Mouse (Mus musculus): ENCODE measurements around the gene Uxs1. TPM values are rescaled to one million over a fixed set of nuclear protein-coding genes. Genes with fewer than 3 reads are reported as not detected.

The Uxs1 gene
- not detected in 2 replicates for polyA plus RNA-seq (2012; ENCODE audit: insufficient read depth, insufficient read length, low replicate concordance, missing spikeins)

GRCm38 (mm10) chr1:43827763-43828194, at the start of gene Uxs1:
TSS of gene Uxs1 (minus strand) at chr1:43827800.
- peak; percentile 66; the same call in 1 of the 2 replicates for TF ChIP-seq POLR2A (IDR thresholded peaks at IDR 0.05; ENCODE audit: insufficient read depth, low read depth, low read length)
- TF ChIP-seq CTCF (IDR thresholded peaks at IDR 0.05; ENCODE audit: insufficient read depth, low read depth, low read length) = no peak
- peak within 1 kb of the TSS; percentile 54 for H3K27ac ChIP-seq (ENCODE audit: insufficient read depth, low read depth, low read length)
- WGBS = under 1% methylated on average over 41 of the region's 41 CpGs
- H3K4me1 ChIP-seq (ENCODE audit: control insufficient read depth, insufficient read depth, low read length) = no peaks in the 10 kb centered on the region
- peak within 1 kb of the TSS; percentile 80 for H3K4me3 ChIP-seq (ENCODE audit: insufficient read depth, low read depth, low read length)

GRCm38 (mm10) chr1:43877233-43877632, 49.6 kb upstream of the Uxs1 start:
- Histone ChIP-seq H3K27ac (ENCODE audit: insufficient read depth, low read depth, low read length) (no peak overlapping the region), H3K4me1 (ENCODE audit: control insufficient read depth, insufficient read depth, low read length) (peaks cover 5% of the 10 kb centered on the region; the same call in 1 of the 2 replicates), H3K4me3 (ENCODE audit: insufficient read depth, low read depth, low read length) (no peak overlapping the region)
- TF ChIP-seq POLR2A (IDR thresholded peaks at IDR 0.05; ENCODE audit: insufficient read depth, low read depth, low read length) (no peak), CTCF (IDR thresholded peaks at IDR 0.05; ENCODE audit: insufficient read depth, low read depth, low read length) (no peak)
- WGBS = 88% methylated on average over 6 of the region's 6 CpGs

- Histone ChIP-seq H3K27ac (ENCODE audit: insufficient read depth, low read depth, low read length) (peak overlapping the region; percentile 80), H3K4me1 (ENCODE audit: control insufficient read depth, insufficient read depth, low read length) (0 out of 2 replicates have a peak, but pooled peaks cover 2% of the 10 kb centered on the region), H3K4me3 (ENCODE audit: insufficient read depth, low read depth, low read length) (no peak overlapping the region)
- no peak for TF ChIP-seq CTCF (IDR thresholded peaks at IDR 0.05; ENCODE audit: insufficient read depth, low read depth, low read length)
- TF ChIP-seq POLR2A (IDR thresholded peaks at IDR 0.05; ENCODE audit: insufficient read depth, low read depth, low read length) = no peak
Measured at GRCm38 (mm10) chr1:43871116-43871515, 43.5 kb upstream of the Uxs1 start.

- TF ChIP-seq POLR2A (IDR thresholded peaks at IDR 0.05; ENCODE audit: insufficient read depth, low read depth, low read length) (no peak), CTCF (IDR thresholded peaks at IDR 0.05; ENCODE audit: insufficient read depth, low read depth, low read length) (no peak)
- H3K27ac ChIP-seq (ENCODE audit: insufficient read depth, low read depth, low read length) = no peak overlapping the region
- WGBS = 79% methylated on average over 1 of the region's 1 CpGs
- H3K4me1 ChIP-seq (ENCODE audit: control insufficient read depth, insufficient read depth, low read length) = 0 out of 2 replicates have a peak, but pooled peaks cover 2% of the 10 kb centered on the region
- no peak overlapping the region for H3K4me3 ChIP-seq (ENCODE audit: insufficient read depth, low read depth, low read length)
Measured at GRCm38 (mm10) chr1:43868510-43868909, 40.9 kb upstream of the Uxs1 start.

GRCm38 (mm10) chr1:43864758-43865157, 37.2 kb upstream of the Uxs1 start:
- TF ChIP-seq POLR2A (IDR thresholded peaks at IDR 0.05; ENCODE audit: insufficient read depth, low read depth, low read length) (no peak), CTCF (IDR thresholded peaks at IDR 0.05; ENCODE audit: insufficient read depth, low read depth, low read length) (no peak)
- Histone ChIP-seq H3K4me3 (ENCODE audit: insufficient read depth, low read depth, low read length) (no peak overlapping the region), H3K27ac (ENCODE audit: insufficient read depth, low read depth, low read length) (no peak overlapping the region), H3K4me1 (ENCODE audit: control insufficient read depth, insufficient read depth, low read length) (no peaks in the 10 kb centered on the region)

GRCm38 (mm10) chr1:43862614-43863013, 35.0 kb upstream of the Uxs1 start:
- TF ChIP-seq POLR2A (IDR thresholded peaks at IDR 0.05; ENCODE audit: insufficient read depth, low read depth, low read length) (no peak), CTCF (IDR thresholded peaks at IDR 0.05; ENCODE audit: insufficient read depth, low read depth, low read length) (no peak)
- no peaks in the 10 kb centered on the region for H3K4me1 ChIP-seq (ENCODE audit: control insufficient read depth, insufficient read depth, low read length)
- no peak overlapping the region for H3K4me3 ChIP-seq (ENCODE audit: insufficient read depth, low read depth, low read length)
- WGBS = 82% methylated on average over 4 of the region's 4 CpGs
- H3K27ac ChIP-seq (ENCODE audit: insufficient read depth, low read depth, low read length) = no peak overlapping the region

GRCm38 (mm10) chr1:43858988-43859387, 31.4 kb upstream of the Uxs1 start:
- no peak overlapping the region for H3K4me3 ChIP-seq (ENCODE audit: insufficient read depth, low read depth, low read length)
- 75% methylated on average over 5 of the region's 5 CpGs for WGBS
- TF ChIP-seq POLR2A (IDR thresholded peaks at IDR 0.05; ENCODE audit: insufficient read depth, low read depth, low read length) (no peak), CTCF (IDR thresholded peaks at IDR 0.05; ENCODE audit: insufficient read depth, low read depth, low read length) (no peak)

DNA sequence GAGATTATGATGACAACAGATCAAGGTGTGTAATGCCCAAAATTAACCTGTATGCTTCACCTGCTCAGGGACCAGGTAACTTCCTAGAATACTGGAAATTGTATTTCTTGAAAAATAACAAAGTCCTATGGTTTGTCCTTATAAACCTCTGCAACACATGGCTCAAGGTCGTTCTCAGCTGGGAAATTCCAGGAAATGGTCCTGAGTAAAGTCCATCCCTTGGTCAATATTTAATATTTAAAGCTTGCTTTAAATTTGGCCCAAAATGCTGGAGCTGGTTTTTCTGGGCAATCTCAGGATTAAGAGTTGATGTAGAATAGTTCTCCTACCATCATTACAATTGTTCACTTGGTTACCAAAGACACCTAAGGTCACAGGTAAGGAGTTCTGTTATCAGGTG, 30.1 kb upstream of the Uxs1 start:
- 83% methylated on average over 1 of the region's 1 CpGs for WGBS
- no peak overlapping the region for H3K27ac ChIP-seq (ENCODE audit: insufficient read depth, low read depth, low read length)
- no peak for TF ChIP-seq POLR2A (IDR thresholded peaks at IDR 0.05; ENCODE audit: insufficient read depth, low read depth, low read length)
- no peak for TF ChIP-seq CTCF (IDR thresholded peaks at IDR 0.05; ENCODE audit: insufficient read depth, low read depth, low read length)
- no peak overlapping the region for H3K4me3 ChIP-seq (ENCODE audit: insufficient read depth, low read depth, low read length)
- H3K4me1 ChIP-seq (ENCODE audit: control insufficient read depth, insufficient read depth, low read length) = no peaks in the 10 kb centered on the region

More at GRCm38 (mm10) chr1:43858988-43859387, 31.4 kb upstream of the Uxs1 start:
- Histone ChIP-seq H3K27ac (ENCODE audit: insufficient read depth, low read depth, low read length) (no peak overlapping the region), H3K4me1 (ENCODE audit: control insufficient read depth, insufficient read depth, low read length) (no peaks in the 10 kb centered on the region)

GRCm38 (mm10) chr1:43855591-43855990, 28.0 kb upstream of the Uxs1 start:
- 74% methylated on average over 1 of the region's 1 CpGs for WGBS
- TF ChIP-seq POLR2A (IDR thresholded peaks at IDR 0.05; ENCODE audit: insufficient read depth, low read depth, low read length) (no peak), CTCF (IDR thresholded peaks at IDR 0.05; ENCODE audit: insufficient read depth, low read depth, low read length) (no peak)
- Histone ChIP-seq H3K4me1 (ENCODE audit: control insufficient read depth, insufficient read depth, low read length) (no peaks in the 10 kb centered on the region), H3K4me3 (ENCODE audit: insufficient read depth, low read depth, low read length) (no peak overlapping the region), H3K27ac (ENCODE audit: insufficient read depth, low read depth, low read length) (no peak overlapping the region)

Measured in olfactory bulb, adult 2 months (tissue).